Mouse (Mus musculus): ENCODE measurements around the gene Tra2a.

DNA sequence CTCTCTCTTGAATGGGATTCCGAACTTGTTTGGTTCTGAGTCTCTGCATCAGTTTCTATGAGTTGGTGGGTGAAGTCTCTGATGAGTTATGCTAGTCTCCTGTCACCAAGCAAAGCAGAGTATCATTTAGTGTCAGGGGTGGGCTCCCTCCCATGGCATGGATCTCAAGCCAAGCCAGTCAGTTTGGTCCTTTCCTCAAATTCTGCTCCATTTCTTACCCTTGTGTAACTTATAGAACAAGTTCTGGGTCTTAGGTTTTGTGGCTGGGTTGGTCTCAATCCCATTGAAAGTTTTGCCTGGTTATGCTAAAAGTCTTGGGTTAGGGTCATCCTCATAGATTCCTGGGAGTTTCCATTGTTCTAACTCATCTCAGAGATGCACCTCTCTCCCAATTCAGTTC is 21.5 kb downstream of the Tra2a start:
- TF ChIP-seq JUND (IDR thresholded peaks at IDR 0.05; ENCODE audit: low read depth, low read length) (no peak), ZNF384 (IDR thresholded peaks at IDR 0.05; ENCODE audit: low read depth, low read length) (no peak), CTCF (IDR thresholded peaks at IDR 0.05 in 2 of 3, conservative IDR thresholded peaks at IDR 0.05 in 1 of 3; ENCODE audit: control insufficient read depth in 1 of 3, insufficient read depth in 1 of 3, low read depth in 2 of 3, low read length in 3 of 3, poor library complexity in 1 of 3, severe bottlenecking in 1 of 3) (no peak), POLR2AphosphoS5 (IDR thresholded peaks at IDR 0.05; ENCODE audit: borderline replicate concordance, low read depth, low read length) (no peak), MEF2A (IDR thresholded peaks at IDR 0.05; ENCODE audit: extremely low read depth, insufficient replicate concordance, low read depth, low read length, poor library complexity, severe bottlenecking) (no peak), BHLHE40 (IDR thresholded peaks at IDR 0.05; ENCODE audit: borderline replicate concordance, low read depth, low read length) (no peak), EP300 (IDR thresholded peaks at IDR 0.05; ENCODE audit: low read depth in 1 of 2, low read length in 2 of 2) (no peak), RCOR1 (IDR thresholded peaks at IDR 0.05; ENCODE audit: low read depth, low read length) (no peak), ZC3H11A (IDR thresholded peaks at IDR 0.05; ENCODE audit: low read depth, low read length) (no peak), NRF1 (IDR thresholded peaks at IDR 0.05; ENCODE audit: insufficient read depth, low read depth, low read length, poor library complexity, severe bottlenecking) (no peak), POLR2A (IDR thresholded peaks at IDR 0.05; ENCODE audit: control insufficient read depth in 1 of 2, insufficient read depth in 1 of 2, low read depth in 1 of 2, low read length in 2 of 2, poor library complexity in 1 of 2) (no peak), TAL1 (IDR thresholded peaks at IDR 0.05; ENCODE audit: low read length) (no peak), HCFC1 (IDR thresholded peaks at IDR 0.05; ENCODE audit: low read depth, low read length) (no peak)
